Mouse (Mus musculus): ENCODE data around the gene Smpd2.

Gene Smpd2

DNA sequence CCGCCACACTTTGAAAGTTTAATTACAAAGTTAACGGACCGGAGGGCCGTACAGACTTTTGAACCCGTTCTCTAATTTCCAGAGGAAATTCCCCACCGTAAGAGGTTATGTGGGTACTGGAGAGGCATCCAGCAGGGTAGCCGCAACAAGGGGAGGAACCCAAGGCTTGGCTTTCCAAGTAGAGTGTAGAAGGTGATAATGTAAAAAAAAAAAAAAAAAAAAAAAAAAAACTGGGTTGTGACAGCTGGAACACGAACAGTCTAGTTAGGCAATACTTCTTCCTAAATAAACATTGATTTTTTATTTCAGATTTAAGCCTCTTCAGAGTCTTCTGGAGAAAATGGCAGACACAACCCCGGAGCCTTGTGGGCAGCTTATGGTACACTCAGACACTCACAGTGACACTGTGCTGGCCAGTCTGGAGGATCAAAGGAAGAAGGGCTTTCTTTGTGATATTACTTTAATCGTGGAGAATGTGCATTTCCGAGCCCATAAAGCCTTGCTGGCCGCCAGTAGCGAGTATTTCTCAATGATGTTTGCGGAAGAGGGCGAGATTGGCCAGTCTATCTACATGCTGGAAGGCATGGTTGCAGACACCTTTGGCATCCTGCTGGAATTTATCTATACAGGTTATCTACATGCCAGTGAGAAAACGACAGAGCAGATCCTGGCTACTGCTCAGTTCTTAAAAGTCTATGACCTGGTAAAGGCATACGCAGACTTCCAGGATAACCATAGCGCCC is 39.2 kb downstream of the Smpd2 start:
- no peak for DNase-seq

DNA sequence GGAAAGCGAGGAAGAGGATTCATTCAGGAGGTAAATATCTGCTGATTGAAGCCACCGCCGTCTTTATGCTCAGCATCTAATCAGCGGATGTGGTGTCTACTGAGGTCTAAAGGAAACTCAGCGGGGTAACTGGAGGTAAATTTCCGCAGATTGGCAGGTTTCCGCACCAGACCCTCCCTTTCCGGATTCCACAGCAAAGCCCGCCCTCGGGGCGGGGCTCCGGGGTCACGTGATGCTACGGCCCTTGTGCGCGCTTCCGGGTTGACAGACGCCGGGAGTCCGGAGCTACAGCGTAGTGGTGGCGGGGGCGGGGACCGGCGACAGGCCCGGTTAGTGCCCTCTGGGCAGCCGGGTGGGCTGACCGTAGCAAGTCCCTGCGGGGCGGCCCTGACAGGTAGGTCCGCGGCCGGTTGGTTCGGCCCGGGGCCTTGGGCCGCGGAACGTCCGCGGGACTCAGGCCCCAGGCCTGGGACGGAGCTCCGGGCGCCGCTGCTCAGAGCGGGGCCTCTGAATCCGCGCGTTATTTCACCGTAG is 40.0 kb downstream of the Smpd2 start, which contains the start of gene Zbtb24:
Gene Zbtb24, plus strand, starts transcription at position 247 of the 534 bp plus-strand sequence.
- DNase-seq, result peak; percentile 96 to 98

DNA sequence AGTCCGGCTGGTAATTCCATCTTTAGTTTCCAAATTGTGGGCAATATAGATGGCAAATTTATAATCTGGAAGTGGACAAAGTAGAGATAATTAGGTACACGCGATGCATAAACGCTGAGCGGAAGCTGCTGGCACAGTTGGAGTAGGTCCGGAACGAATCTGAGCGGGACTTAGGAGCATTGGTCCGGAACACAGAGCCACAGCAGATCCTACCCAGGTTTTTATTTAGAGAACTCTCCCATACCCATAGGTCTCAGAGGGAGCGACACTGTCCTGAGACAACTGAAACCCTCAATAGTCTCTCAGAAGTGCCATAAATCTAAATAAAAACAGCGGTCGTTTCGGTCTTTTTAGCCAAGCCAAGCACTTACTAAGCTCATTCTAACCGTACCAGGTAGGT is 40.5 kb downstream of the Smpd2 start:
- peak; percentile 40 to 65 for DNase-seq

DNA sequence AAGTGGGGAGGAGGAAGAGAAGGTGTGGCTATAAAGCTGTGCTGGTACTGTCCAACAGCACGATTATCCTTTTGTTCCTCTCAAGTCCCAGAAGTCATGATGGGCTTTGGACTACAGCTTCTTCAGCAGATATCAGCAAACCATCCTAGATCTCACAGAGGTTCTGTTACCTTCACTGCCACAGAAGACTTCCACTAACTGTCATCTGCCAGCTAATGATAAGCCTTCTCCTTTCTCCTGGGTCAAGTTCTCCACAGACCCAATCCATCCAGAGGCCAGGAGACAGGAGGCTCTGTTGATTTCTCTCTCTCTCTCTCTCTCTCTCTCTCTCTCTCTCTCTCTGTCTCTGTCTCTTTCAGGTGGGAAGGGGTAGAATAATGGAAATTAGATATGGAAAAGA is 42.0 kb downstream of the Smpd2 start:
- no peak for DNase-seq
